Mouse (Mus musculus) lung, postnatal 0 days (tissue): ENCODE measurements around the gene Gpc6.

Experiments used
- CTCF ChIP-seq: IDR thresholded peaks from 2 replicates; pipeline ENCODE4 v1.5.1; 2016; ENCODE audit warnings: antibody characterized with exemption, mild to moderate bottlenecking
- EP300 ChIP-seq: IDR thresholded peaks from 2 replicates; pipeline ENCODE4 v1.6.1; 2016; ENCODE audit warnings: antibody characterized with exemption, mild to moderate bottlenecking, control low read depth

GRCm38 (mm10) chr14:116964837-116965236 lies 39.7 kb downstream of the Gpc6 start:
- TF ChIP-seq CTCF (no peak), EP300 (no peak)
